Mouse (Mus musculus): ENCODE data around the gene Rpl36al. TPM values are rescaled to one million over a fixed set of nuclear protein-coding genes. Genes with fewer than 3 reads are reported as not detected.

Rpl36al gene
- polyA plus RNA-seq, 1 experiment from 2014 or later: 328 TPM

DNA sequence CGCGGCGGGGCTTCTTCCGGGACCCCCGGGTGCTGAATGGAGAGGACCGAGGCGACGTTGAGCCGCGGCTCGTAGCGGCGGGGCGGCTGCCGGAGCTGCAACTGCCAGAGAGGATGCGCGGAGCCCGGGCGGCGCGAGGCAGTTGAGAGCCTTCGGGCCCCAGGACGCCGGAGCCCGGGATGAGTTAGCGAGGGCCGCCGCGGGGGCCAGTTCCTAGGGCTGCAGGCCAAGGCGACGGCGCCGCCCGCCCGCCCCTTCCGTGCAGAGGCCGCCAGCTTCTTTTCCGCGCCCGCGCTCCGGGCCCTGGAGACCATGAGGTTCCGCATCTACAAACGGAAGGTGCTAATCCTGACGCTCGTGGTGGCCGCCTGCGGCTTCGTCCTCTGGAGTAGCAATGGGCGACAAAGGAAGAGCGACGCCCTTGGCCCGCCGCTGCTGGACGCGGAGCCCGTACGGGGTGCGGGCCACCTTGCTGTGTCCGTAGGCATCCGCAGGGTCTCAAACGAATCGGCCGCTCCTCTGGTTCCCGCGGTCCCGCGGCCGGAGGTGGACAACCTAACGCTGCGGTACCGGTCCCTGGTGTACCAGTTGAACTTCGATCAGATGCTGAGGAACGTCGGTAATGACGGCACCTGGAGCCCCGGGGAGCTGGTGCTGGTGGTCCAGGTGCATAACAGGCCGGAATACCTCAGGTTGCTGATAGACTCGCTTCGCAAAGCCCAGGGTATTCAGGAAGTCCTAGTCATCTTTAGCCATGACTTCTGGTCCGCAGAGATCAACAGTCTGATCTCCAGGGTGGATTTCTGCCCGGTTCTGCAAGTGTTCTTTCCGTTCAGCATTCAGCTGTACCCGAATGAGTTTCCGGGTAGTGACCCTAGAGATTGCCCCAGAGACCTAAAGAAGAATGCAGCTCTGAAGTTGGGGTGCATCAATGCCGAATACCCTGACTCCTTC lies 736 bp upstream of the Rpl36al start:
- peak overlapping the region; percentile 95 for H3K4me3 ChIP-seq (ENCODE audit: low read length)
- H3K9me3 ChIP-seq (ENCODE audit: control insufficient read depth, low read length): no peaks in the 10 kb centered on the region
- peaks cover 3% of the 10 kb centered on the region; the same call in 1 of the 2 replicates for H3K36me3 ChIP-seq (ENCODE audit: control insufficient read depth, insufficient read depth, low read length)
- ATAC-seq: peak; percentile 74
- peak overlapping the region; percentile 82 for H3K4me2 ChIP-seq (ENCODE audit: low read length)
- H3K27ac ChIP-seq (ENCODE audit: low read depth, low read length): peak overlapping the region; percentile 95
- H3K4me1 ChIP-seq (ENCODE audit: control insufficient read depth, insufficient read depth, low read depth, low read length): peaks cover 24% of the 10 kb centered on the region
- H3K27me3 ChIP-seq (replicated peaks; ENCODE audit: control insufficient read depth, insufficient read depth, low read length): no peaks in the 10 kb centered on the region
- peak overlapping the region; percentile 78 for H3K9ac ChIP-seq (ENCODE audit: low read depth, low read length)
- 1% methylated on average over 75 of the region's 86 CpGs for WGBS

- Histone ChIP-seq H3K4me1 (ENCODE audit: control insufficient read depth, insufficient read depth, low read depth, low read length) (peaks cover 17% of the 10 kb centered on the region), H3K27ac (ENCODE audit: low read depth, low read length) (no peak overlapping the region), H3K4me3 (ENCODE audit: low read length) (no peak overlapping the region), H3K4me2 (ENCODE audit: low read length) (no peak overlapping the region), H3K36me3 (ENCODE audit: control insufficient read depth, insufficient read depth, low read length) (no peaks in the 10 kb centered on the region), H3K9me3 (ENCODE audit: control insufficient read depth, low read length) (no peaks in the 10 kb centered on the region), H3K27me3 (replicated peaks; ENCODE audit: control insufficient read depth, insufficient read depth, low read length) (no peaks in the 10 kb centered on the region), H3K9ac (ENCODE audit: low read depth, low read length) (no peak overlapping the region)
- no peak for ATAC-seq
- WGBS: 92% methylated on average over 4 of the region's 4 CpGs
Measured at GRCm38 (mm10) chr12:69181800-69182199, 2.1 kb downstream of the Rpl36al start.

DNA sequence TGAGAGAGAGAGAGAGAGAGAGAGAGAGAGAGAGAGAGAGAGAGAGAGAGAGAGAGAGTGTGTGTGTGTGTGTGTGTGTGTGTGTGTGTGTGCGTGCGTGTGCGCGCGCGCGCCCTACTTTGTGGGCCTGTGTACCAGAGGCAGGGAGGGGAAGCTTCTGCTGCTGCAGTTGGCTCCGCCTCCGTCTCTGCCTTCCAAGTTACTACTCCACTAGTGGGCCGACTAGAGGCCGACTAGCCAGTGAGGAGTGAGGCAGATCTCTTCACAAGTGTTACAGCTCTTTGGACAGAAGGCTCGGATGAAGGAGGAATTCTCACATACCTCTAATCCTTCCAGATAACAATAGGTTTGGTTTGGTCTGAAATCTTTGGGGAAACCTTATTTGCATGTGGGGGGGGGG lies 4.5 kb downstream of the Rpl36al start:
- H3K9ac ChIP-seq (ENCODE audit: low read depth, low read length): no peak overlapping the region
- no peak for ATAC-seq
- no peak overlapping the region for H3K4me3 ChIP-seq (ENCODE audit: low read length)
- H3K4me1 ChIP-seq (ENCODE audit: control insufficient read depth, insufficient read depth, low read depth, low read length): peaks cover 5% of the 10 kb centered on the region
- H3K27me3 ChIP-seq (replicated peaks; ENCODE audit: control insufficient read depth, insufficient read depth, low read length): no peaks in the 10 kb centered on the region
- no peak overlapping the region for H3K27ac ChIP-seq (ENCODE audit: low read depth, low read length)
- 66% methylated on average over 12 of the region's 12 CpGs for WGBS
- no peaks in the 10 kb centered on the region for H3K36me3 ChIP-seq (ENCODE audit: control insufficient read depth, insufficient read depth, low read length)
- no peaks in the 10 kb centered on the region for H3K9me3 ChIP-seq (ENCODE audit: control insufficient read depth, low read length)
- no peak overlapping the region for H3K4me2 ChIP-seq (ENCODE audit: low read length)

- no peaks in the 10 kb centered on the region for H3K9me3 ChIP-seq (ENCODE audit: control insufficient read depth, low read length)
- H3K36me3 ChIP-seq (ENCODE audit: control insufficient read depth, insufficient read depth, low read length): no peaks in the 10 kb centered on the region
- no peaks in the 10 kb centered on the region; the same call in 1 of the 2 replicates for H3K4me1 ChIP-seq (ENCODE audit: control insufficient read depth, insufficient read depth, low read depth, low read length)
- H3K27me3 ChIP-seq (replicated peaks; ENCODE audit: control insufficient read depth, insufficient read depth, low read length): no peaks in the 10 kb centered on the region
- WGBS: 79% methylated on average over 3 of the region's 3 CpGs
- no peak overlapping the region for H3K27ac ChIP-seq (ENCODE audit: low read depth, low read length)
- no peak overlapping the region for H3K4me3 ChIP-seq (ENCODE audit: low read length)
- no peak overlapping the region for H3K4me2 ChIP-seq (ENCODE audit: low read length)
- no peak overlapping the region for H3K9ac ChIP-seq (ENCODE audit: low read depth, low read length)
- ATAC-seq: no peak
Measured at GRCm38 (mm10) chr12:69177526-69177925, 6.4 kb downstream of the Rpl36al start.

GRCm38 (mm10) chr12:69175975-69176374 lies 7.9 kb downstream of the Rpl36al start:
- Histone ChIP-seq H3K9me3 (ENCODE audit: control insufficient read depth, low read length) (no peaks in the 10 kb centered on the region), H3K9ac (ENCODE audit: low read depth, low read length) (no peak overlapping the region), H3K4me3 (ENCODE audit: low read length) (no peak overlapping the region), H3K27ac (ENCODE audit: low read depth, low read length) (no peak overlapping the region), H3K4me2 (ENCODE audit: low read length) (no peak overlapping the region), H3K27me3 (replicated peaks; ENCODE audit: control insufficient read depth, insufficient read depth, low read length) (no peaks in the 10 kb centered on the region), H3K4me1 (ENCODE audit: control insufficient read depth, insufficient read depth, low read depth, low read length) (no peaks in the 10 kb centered on the region), H3K36me3 (ENCODE audit: control insufficient read depth, insufficient read depth, low read length) (no peaks in the 10 kb centered on the region)
- ATAC-seq: no peak
- WGBS: 97% methylated on average over 3 of the region's 3 CpGs

DNA sequence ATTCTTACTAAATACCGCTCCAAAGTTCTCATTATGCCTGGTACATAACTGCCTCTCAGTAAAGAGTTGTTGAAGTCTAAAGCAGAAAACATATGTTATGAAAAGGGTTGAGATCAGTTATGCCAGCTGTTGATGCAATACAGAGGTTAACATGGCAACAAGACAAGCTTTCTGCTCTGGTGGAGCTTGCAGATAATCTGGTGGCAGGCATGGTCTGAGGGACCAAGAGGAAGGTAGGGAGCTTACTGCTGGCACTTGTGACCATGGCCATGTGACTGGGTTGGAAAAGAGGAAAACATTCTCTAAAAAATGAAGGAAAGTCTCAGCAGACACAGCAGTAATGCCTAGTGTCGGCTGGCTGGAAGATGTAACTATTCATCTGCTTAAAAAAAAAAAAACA lies 12.6 kb downstream of the Rpl36al start:
- ATAC-seq: no peak
- H3K4me3 ChIP-seq (ENCODE audit: low read length): no peak overlapping the region
- H3K36me3 ChIP-seq (ENCODE audit: control insufficient read depth, insufficient read depth, low read length): no peaks in the 10 kb centered on the region
- WGBS: 94% methylated on average over 2 of the region's 2 CpGs
- no peak overlapping the region for H3K27ac ChIP-seq (ENCODE audit: low read depth, low read length)
- no peaks in the 10 kb centered on the region for H3K27me3 ChIP-seq (replicated peaks; ENCODE audit: control insufficient read depth, insufficient read depth, low read length)
- peaks cover 8% of the 10 kb centered on the region for H3K4me1 ChIP-seq (ENCODE audit: control insufficient read depth, insufficient read depth, low read depth, low read length)
- no peak overlapping the region for H3K9ac ChIP-seq (ENCODE audit: low read depth, low read length)
- H3K9me3 ChIP-seq (ENCODE audit: control insufficient read depth, low read length): no peaks in the 10 kb centered on the region
- H3K4me2 ChIP-seq (ENCODE audit: low read length): no peak overlapping the region

GRCm38 (mm10) chr12:69168461-69169106 lies 15.3 kb downstream of the Rpl36al start, which contains the start of gene Lrr1:
TSS of gene Lrr1 (plus strand) at chr12:69168814.
- Histone ChIP-seq H3K4me1 (ENCODE audit: control insufficient read depth, insufficient read depth, low read depth, low read length) (peaks cover 8% of the 10 kb centered on the region), H3K9me3 (ENCODE audit: control insufficient read depth, low read length) (no peaks in the 10 kb centered on the region), H3K27ac (ENCODE audit: low read depth, low read length) (peak within 1 kb of the TSS; percentile 69), H3K4me3 (ENCODE audit: low read length) (peak within 1 kb of the TSS; percentile 77), H3K9ac (ENCODE audit: low read depth, low read length) (peak within 1 kb of the TSS; percentile 74), H3K36me3 (ENCODE audit: control insufficient read depth, insufficient read depth, low read length) (no peaks in the 10 kb centered on the region), H3K27me3 (replicated peaks; ENCODE audit: control insufficient read depth, insufficient read depth, low read length) (no peaks in the 10 kb centered on the region), H3K4me2 (ENCODE audit: low read length) (peak within 1 kb of the TSS; percentile 95)
- peak; percentile 97 for ATAC-seq
- under 1% methylated on average over 40 of the region's 40 CpGs for WGBS

GRCm38 (mm10) chr12:69167656-69168460 lies 16.0 kb downstream of the Rpl36al start:
- H3K4me3 ChIP-seq (ENCODE audit: low read length): peak overlapping the region; percentile 77
- H3K27me3 ChIP-seq (replicated peaks; ENCODE audit: control insufficient read depth, insufficient read depth, low read length): no peaks in the 10 kb centered on the region
- peak; percentile 73 for ATAC-seq
- peak overlapping the region; percentile 74 for H3K9ac ChIP-seq (ENCODE audit: low read depth, low read length)
- H3K4me1 ChIP-seq (ENCODE audit: control insufficient read depth, insufficient read depth, low read depth, low read length): peaks cover 8% of the 10 kb centered on the region
- H3K9me3 ChIP-seq (ENCODE audit: control insufficient read depth, low read length): no peaks in the 10 kb centered on the region
- WGBS: 7% methylated on average over 18 of the region's 18 CpGs
- H3K27ac ChIP-seq (ENCODE audit: low read depth, low read length): peak overlapping the region; percentile 48
- no peaks in the 10 kb centered on the region for H3K36me3 ChIP-seq (ENCODE audit: control insufficient read depth, insufficient read depth, low read length)
- H3K4me2 ChIP-seq (ENCODE audit: low read length): peak overlapping the region; percentile 95

Measured in hindbrain, embryonic 16.5 days (tissue).